Mouse (Mus musculus): ENCODE measurements around the gene Cacna1g.

The Cacna1g gene

GRCm38 (mm10) chr11:94359168-94359567 lies 114.8 kb downstream of the Cacna1g start:
- DNase-seq (ENCODE audit: low spot score), result no peak

Data from c-Kit-positive CD71-positive TER-119-positive erythroid progenitor cells, embryonic 14.5 days (primary cell).